Comparison of ENCODE assay signal across 21 mouse cellular contexts in the genomic region with DNA sequence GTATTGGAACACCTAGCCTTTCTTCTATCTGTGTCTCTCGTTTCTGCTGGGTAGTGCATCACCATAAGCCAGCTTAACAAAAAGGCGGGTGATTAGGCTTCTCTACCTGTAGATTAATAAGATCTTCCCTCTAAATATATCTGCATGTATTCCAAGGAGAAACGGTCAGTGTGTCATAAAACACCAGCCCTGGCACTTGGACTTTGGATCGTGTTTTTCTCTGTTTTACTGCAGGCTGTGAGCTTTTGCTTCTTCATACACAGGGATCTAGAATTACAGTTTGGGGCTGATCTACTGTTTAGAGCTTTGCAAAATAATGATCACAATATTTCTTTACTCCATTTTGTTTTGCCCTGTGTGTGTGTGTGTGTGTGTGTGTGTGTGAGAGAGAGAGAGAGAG.
A peak's percentile ranks its signal among the peaks of the same experiment; 100 is the strongest.
DNase-seq lines count a peak whose midpoint lies in the region; ATAC-seq and TF ChIP-seq lines count a peak whose summit lies in the region.
"Had no signal": no experiment of that assay in that cellular context is flagged by ENCODE, and none has a peak within 500 bp of the region (broad histone marks: within the 10 kb centered on the region; RNA-seq: fewer than 3 reads in every experiment).

No protein-coding gene starts in this region.

- H3K4me2 ChIP-seq in hindbrain, embryonic 12.5 days (replicated peaks): no peak overlapping the region
- no peak overlapping the region for H3K4me2 ChIP-seq in kidney, embryonic 16.5 days (replicated peaks; ENCODE audit: low read depth, low read length)
- H3K4me2 ChIP-seq in kidney, postnatal 0 days (ENCODE audit: low read length): no peak overlapping the region
- no peak overlapping the region for H3K4me2 ChIP-seq in lung, postnatal 0 days (replicated peaks; ENCODE audit: low read depth, low read length)
- H3K4me2 ChIP-seq: embryonic facial prominence, embryonic 15.5 days had no signal

- no peak for TF ChIP-seq CTCF in embryonic fibroblast, embryonic 13.5 days (IDR thresholded peaks at IDR 0.05; ENCODE audit: borderline replicate concordance, insufficient read depth, low read length)
- TF ChIP-seq CTCF in kidney, postnatal 0 days (IDR thresholded peaks at IDR 0.05; ENCODE audit: low read depth): no peak
- TF ChIP-seq CTCF in lung, postnatal 0 days (IDR thresholded peaks at IDR 0.05): no peak

- 77% methylated on average over 4 of the region's 4 CpGs for WGBS in hindbrain, embryonic 10.5 days
- WGBS in hindbrain, embryonic 12.5 days: 69% methylated on average over 4 of the region's 4 CpGs
- 46% methylated on average over 4 of the region's 4 CpGs for WGBS in kidney, embryonic 16.5 days
- WGBS in kidney, postnatal 0 days: 56% methylated on average over 4 of the region's 4 CpGs
- 81% methylated on average over 4 of the region's 4 CpGs for WGBS in lung, postnatal 0 days

- no peaks in the 10 kb centered on the region for H3K36me3 ChIP-seq in hindbrain, embryonic 10.5 days
- H3K36me3 ChIP-seq in hindbrain, embryonic 12.5 days: no peaks in the 10 kb centered on the region
- H3K36me3 ChIP-seq in kidney, embryonic 16.5 days (ENCODE audit: insufficient read depth, low read length): no peaks in the 10 kb centered on the region
- H3K36me3 ChIP-seq in kidney, postnatal 0 days (ENCODE audit: insufficient read depth, low read length): no peaks in the 10 kb centered on the region
- no peaks in the 10 kb centered on the region for H3K36me3 ChIP-seq in lung, postnatal 0 days (ENCODE audit: insufficient read depth, low read length)
- H3K36me3 ChIP-seq: embryonic facial prominence, embryonic 15.5 days; heart, embryonic 13.5 days; hindbrain, embryonic 13.5 days had no signal

- H3K27ac ChIP-seq in hindbrain, embryonic 10.5 days: peak overlapping the region; percentile 87
- H3K27ac ChIP-seq in hindbrain, embryonic 12.5 days: no peak overlapping the region
- peak overlapping the region; percentile 96 for H3K27ac ChIP-seq in kidney, embryonic 16.5 days (ENCODE audit: low read length)
- no peak overlapping the region; the same call in 1 of the 2 replicates for H3K27ac ChIP-seq in embryonic fibroblast, embryonic 13.5 days (ENCODE audit: insufficient read depth, low read length)
- peak overlapping the region; percentile 85 for H3K27ac ChIP-seq in kidney, postnatal 0 days
- H3K27ac ChIP-seq in lung, postnatal 0 days (ENCODE audit: low read length): no peak overlapping the region
- H3K27ac ChIP-seq: embryonic facial prominence, embryonic 15.5 days; heart, adult 2 months; heart, embryonic 13.5 days; liver, embryonic 15.5 days; stomach, postnatal 0 days had no signal

- no peaks in the 10 kb centered on the region for H3K27me3 ChIP-seq in hindbrain, embryonic 10.5 days (ENCODE audit: insufficient read depth, poor library complexity, severe bottlenecking)
- H3K27me3 ChIP-seq in hindbrain, embryonic 12.5 days: no peaks in the 10 kb centered on the region
- H3K27me3 ChIP-seq in kidney, embryonic 16.5 days (ENCODE audit: insufficient read depth, low read length): no peaks in the 10 kb centered on the region
- H3K27me3 ChIP-seq in kidney, postnatal 0 days (ENCODE audit: insufficient read depth, low read length): no peaks in the 10 kb centered on the region
- H3K27me3 ChIP-seq in lung, postnatal 0 days (replicated peaks; ENCODE audit: insufficient read depth, low read length): no peaks in the 10 kb centered on the region
- H3K27me3 ChIP-seq: embryonic facial prominence, embryonic 15.5 days; heart, embryonic 13.5 days; hindbrain, embryonic 13.5 days; liver, embryonic 15.5 days had no signal

- no peak overlapping the region for H3K4me3 ChIP-seq in hindbrain, embryonic 10.5 days
- no peak overlapping the region for H3K4me3 ChIP-seq in hindbrain, embryonic 12.5 days
- H3K4me3 ChIP-seq in kidney, embryonic 16.5 days (ENCODE audit: low read length): no peak overlapping the region
- peak overlapping the region; percentile 29; the same call in 1 of the 2 replicates for H3K4me3 ChIP-seq in embryonic fibroblast, embryonic 13.5 days (ENCODE audit: insufficient read depth, low read length)
- H3K4me3 ChIP-seq in kidney, postnatal 0 days (replicated peaks; ENCODE audit: low read depth, low read length): no peak overlapping the region
- no peak overlapping the region for H3K4me3 ChIP-seq in lung, postnatal 0 days (ENCODE audit: low read depth, low read length)
- H3K4me3 ChIP-seq: embryonic facial prominence, embryonic 15.5 days; heart, adult 2 months; heart, embryonic 13.5 days; hindbrain, embryonic 13.5 days; liver, embryonic 15.5 days had no signal

- no peak overlapping the region for H3K9ac ChIP-seq in hindbrain, embryonic 12.5 days
- H3K9ac ChIP-seq in kidney, embryonic 16.5 days (replicated peaks; ENCODE audit: low read length): no peak overlapping the region
- no peak overlapping the region for H3K9ac ChIP-seq in kidney, postnatal 0 days (ENCODE audit: low read depth, low read length)
- H3K9ac ChIP-seq in lung, postnatal 0 days (replicated peaks; ENCODE audit: low read depth): no peak overlapping the region
- H3K9ac ChIP-seq: embryonic facial prominence, embryonic 15.5 days; forebrain, postnatal 0 days; hindbrain, embryonic 13.5 days; liver, embryonic 15.5 days had no signal

- TF ChIP-seq POLR2A in embryonic fibroblast, embryonic 13.5 days (IDR thresholded peaks at IDR 0.05; ENCODE audit: low read depth, low read length): no peak

- peaks cover 99% of the 10 kb centered on the region for H3K4me1 ChIP-seq in hindbrain, embryonic 10.5 days (replicated peaks)
- H3K4me1 ChIP-seq in hindbrain, embryonic 12.5 days: peaks cover 80% of the 10 kb centered on the region
- peaks cover 95% of the 10 kb centered on the region for H3K4me1 ChIP-seq in kidney, embryonic 16.5 days (ENCODE audit: insufficient read depth, low read length)
- H3K4me1 ChIP-seq in embryonic fibroblast, embryonic 13.5 days (ENCODE audit: control insufficient read depth, insufficient read depth, low read length): peaks cover 39% of the 10 kb centered on the region
- H3K4me1 ChIP-seq in kidney, postnatal 0 days (replicated peaks; ENCODE audit: insufficient read depth, low read length): peaks cover 60% of the 10 kb centered on the region
- H3K4me1 ChIP-seq in lung, postnatal 0 days (ENCODE audit: insufficient read depth, low read depth, low read length): peaks cover 44% of the 10 kb centered on the region

- TF ChIP-seq EP300 in lung, postnatal 0 days (IDR thresholded peaks at IDR 0.05): no peak

- H3K9me3 ChIP-seq in hindbrain, embryonic 10.5 days: no peaks in the 10 kb centered on the region
- H3K9me3 ChIP-seq in hindbrain, embryonic 12.5 days (replicated peaks): no peaks in the 10 kb centered on the region
- H3K9me3 ChIP-seq in kidney, embryonic 16.5 days (ENCODE audit: low read length): no peaks in the 10 kb centered on the region
- H3K9me3 ChIP-seq in kidney, postnatal 0 days (replicated peaks; ENCODE audit: low read length): no peaks in the 10 kb centered on the region
- H3K9me3 ChIP-seq in lung, postnatal 0 days (ENCODE audit: low read length): no peaks in the 10 kb centered on the region
- H3K9me3 ChIP-seq: embryonic facial prominence, embryonic 15.5 days; heart, embryonic 13.5 days; hindbrain, embryonic 13.5 days; liver, embryonic 15.5 days had no signal

- DNase-seq in hindbrain, embryonic 10.5 days (ENCODE audit: low spot score): no peak
- no peak for DNase-seq in kidney, adult 18-20 months
- DNase-seq in kidney, postnatal 0 days (ENCODE audit: low spot score): no peak
- no peak for DNase-seq in lung, postnatal 0 days (ENCODE audit: low spot score)
- DNase-seq: adrenal gland, postnatal 25 days; cerebellum, adult 8-10 months; forebrain, postnatal 0 days; gastrocnemius, postnatal 36 days; heart, adult 2 months; heart, postnatal 14 days; layer of hippocampus, postnatal 36 days; thymus, adult 2 months had no signal

- ATAC-seq in hindbrain, embryonic 12.5 days (ENCODE audit: low FRiP score): no peak
- no peak for ATAC-seq in kidney, embryonic 16.5 days (ENCODE audit: low FRiP score, low TSS enrichment)
- ATAC-seq in kidney, postnatal 0 days (replicated peaks; ENCODE audit: low FRiP score, low read depth): no peak
- ATAC-seq in lung, postnatal 0 days: no peak
- ATAC-seq: CD4-positive, CD25-positive, alpha-beta regulatory T cell, adult 4 months; forebrain, postnatal 0 days had no signal

Comparison
In these comparisons a context has a peak if more than half of its experiments do, and no peak if none do; other contexts are left out.
1. H3K27ac ChIP-seq: peak in hindbrain, embryonic 10.5 days (single experiment), kidney, embryonic 16.5 days (single experiment) and kidney, postnatal 0 days (single experiment); none in hindbrain, embryonic 12.5 days (single experiment), embryonic fibroblast, embryonic 13.5 days (single experiment) and lung, postnatal 0 days (single experiment).